Mouse (Mus musculus) midbrain, postnatal 0 days (tissue): ENCODE measurements around the gene Supt16. TPM values are rescaled to one million over a fixed set of nuclear protein-coding genes. Genes with fewer than 3 reads are reported as not detected.
A peak's percentile ranks its signal among the peaks of the same experiment; 100 is the strongest.

Source experiments
- ATAC-seq: fragments of 200-750 bp; cut with Nextera tagmentation; 2 replicates; pipeline ENCODE4 v1.8.0; 2017; ENCODE audit warnings: moderate number of reproducible peaks, mild to moderate bottlenecking, moderate TSS enrichment, moderate library complexity; ENCODE audit not compliant: low FRiP score
- DNase-seq: peaks from one replicate; pipeline ENCODE4 v3.0.0-alpha.2; 2015; ENCODE audit warnings: low spot score
- H3K27ac ChIP-seq: fragments of 300-500 bp; sonication (generic); 2 replicates; pipeline ENCODE4 v1.5.1; 2014; ENCODE audit warnings: low read depth, mild to moderate bottlenecking, low read length, mixed read lengths
- H3K27me3 ChIP-seq: fragments of 300-500 bp; sonication (generic); 2 replicates; pipeline ENCODE4 v1.6.1; 2014; ENCODE audit warnings: low read length, control low read depth, mixed read lengths; ENCODE audit not compliant: insufficient read depth
- H3K36me3 ChIP-seq: fragments of 300-500 bp; sonication (generic); 2 replicates; pipeline ENCODE4 v1.6.1; 2014; ENCODE audit warnings: low read length, control low read depth, mixed read lengths; ENCODE audit not compliant: insufficient read depth
- H3K4me1 ChIP-seq: fragments of 300-500 bp; sonication (generic); 2 replicates; pipeline ENCODE4 v1.6.1; 2014; ENCODE audit warnings: mild to moderate bottlenecking, control low read depth, antibody characterized with exemption, low read length, mixed read lengths; ENCODE audit not compliant: insufficient read depth
- H3K4me2 ChIP-seq: fragments of 300-500 bp; sonication (generic); 2 replicates; pipeline ENCODE4 v1.6.1; 2014; ENCODE audit warnings: low read depth, mild to moderate bottlenecking, low read length, mixed read lengths; ENCODE audit not compliant: poor library complexity, severe bottlenecking
- H3K4me3 ChIP-seq: fragments of 300-500 bp; sonication (generic); 2 replicates; pipeline ENCODE4 v1.5.1; 2014; ENCODE audit warnings: low read depth, mild to moderate bottlenecking, low read length, moderate library complexity
- H3K9ac ChIP-seq: fragments of 300-500 bp; sonication (generic); replicated peaks from 2 replicates; pipeline ENCODE4 v1.6.1; 2014; ENCODE audit warnings: mild to moderate bottlenecking, low read length, moderate library complexity, mixed read lengths; ENCODE audit not compliant: poor library complexity, severe bottlenecking
- H3K9me3 ChIP-seq: fragments of 300-500 bp; sonication (generic); 2 replicates; pipeline ENCODE4 v1.6.1; 2016; ENCODE audit warnings: low read length, control low read depth
- CTCF ChIP-seq: IDR thresholded peaks from 2 replicates; pipeline ENCODE4 v1.5.1; 2016; ENCODE audit warnings: antibody characterized with exemption, mild to moderate bottlenecking
- WGBS: fragments of 180-500 bp; shearing (Covaris S2); extraction: QIAGEN DNeasy Blood & Tissue Kit; methylation state at CpG from one replicate; pipeline ENCODE4 v1.1.7; 2014; 5-methylcytosine and 5-hydroxymethylcytosine counted together
- polyA plus RNA-seq: library from polyadenylated mRNA; unstranded; fragments of >200 nt; fragmentation: Nextera tagmentation; extraction: Ambion mirVana; gene quantifications from 2 replicates; pipeline ENCODE4 v1.2.1, GENCODE M21; 2015
- total RNA-seq: library from RNA; depleted of rRNA; stranded (reverse); fragments of >200 nt; gene quantifications from 2 replicates; pipeline ENCODE4 v1.2.3, GENCODE M21; 2014

Supt16 gene
- total and polyA plus RNA-seq, 2 experiments from 2014 or later: 32.3 to 36.9 TPM

DNA sequence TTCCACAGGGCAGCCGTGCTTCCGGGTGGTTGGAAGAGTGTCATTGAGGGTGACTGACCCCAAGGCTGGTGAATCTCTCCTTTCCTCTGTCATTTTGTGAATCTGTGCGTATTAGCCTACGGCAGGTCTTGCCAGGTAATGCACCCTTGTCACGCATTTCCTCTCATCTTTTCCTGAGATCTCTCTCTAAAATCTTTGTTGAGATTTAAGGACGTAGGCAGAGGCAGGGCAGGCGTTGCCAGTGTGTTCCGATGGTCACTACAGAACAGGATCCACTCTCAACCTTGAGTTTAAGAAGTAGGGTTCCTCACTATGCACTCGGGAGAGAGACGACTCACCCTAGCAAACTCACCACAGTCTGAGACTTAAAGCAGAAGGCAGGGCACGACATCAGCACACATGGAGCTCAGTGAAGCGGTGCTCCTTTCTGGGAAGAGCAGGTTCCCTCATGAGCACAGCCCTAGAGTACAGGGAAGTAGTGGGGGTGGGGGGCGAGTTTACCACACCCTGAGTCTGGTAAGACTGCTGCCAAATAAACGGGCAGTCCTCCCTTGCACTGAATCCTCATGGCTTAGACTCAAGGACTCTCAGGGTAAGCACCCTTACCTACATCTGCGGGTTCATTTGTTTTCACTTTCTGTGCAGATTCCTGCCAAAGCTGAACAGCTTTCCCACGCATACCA is 55.6 kb downstream of the Supt16 start:
- H3K36me3 ChIP-seq: no peaks in the 10 kb centered on the region
- H3K27me3 ChIP-seq: no peaks in the 10 kb centered on the region
- 73% methylated on average over 16 of the region's 16 CpGs for WGBS
- no peaks in the 10 kb centered on the region for H3K9me3 ChIP-seq
- TF ChIP-seq CTCF: no peak
- ATAC-seq (no peak), DNase-seq (no peak)
- H3K27ac ChIP-seq: no peak overlapping the region
- no peak overlapping the region for H3K4me2 ChIP-seq
- H3K9ac ChIP-seq: no peak overlapping the region
- H3K4me1 ChIP-seq: no peaks in the 10 kb centered on the region
- H3K4me3 ChIP-seq: no peak overlapping the region

DNA sequence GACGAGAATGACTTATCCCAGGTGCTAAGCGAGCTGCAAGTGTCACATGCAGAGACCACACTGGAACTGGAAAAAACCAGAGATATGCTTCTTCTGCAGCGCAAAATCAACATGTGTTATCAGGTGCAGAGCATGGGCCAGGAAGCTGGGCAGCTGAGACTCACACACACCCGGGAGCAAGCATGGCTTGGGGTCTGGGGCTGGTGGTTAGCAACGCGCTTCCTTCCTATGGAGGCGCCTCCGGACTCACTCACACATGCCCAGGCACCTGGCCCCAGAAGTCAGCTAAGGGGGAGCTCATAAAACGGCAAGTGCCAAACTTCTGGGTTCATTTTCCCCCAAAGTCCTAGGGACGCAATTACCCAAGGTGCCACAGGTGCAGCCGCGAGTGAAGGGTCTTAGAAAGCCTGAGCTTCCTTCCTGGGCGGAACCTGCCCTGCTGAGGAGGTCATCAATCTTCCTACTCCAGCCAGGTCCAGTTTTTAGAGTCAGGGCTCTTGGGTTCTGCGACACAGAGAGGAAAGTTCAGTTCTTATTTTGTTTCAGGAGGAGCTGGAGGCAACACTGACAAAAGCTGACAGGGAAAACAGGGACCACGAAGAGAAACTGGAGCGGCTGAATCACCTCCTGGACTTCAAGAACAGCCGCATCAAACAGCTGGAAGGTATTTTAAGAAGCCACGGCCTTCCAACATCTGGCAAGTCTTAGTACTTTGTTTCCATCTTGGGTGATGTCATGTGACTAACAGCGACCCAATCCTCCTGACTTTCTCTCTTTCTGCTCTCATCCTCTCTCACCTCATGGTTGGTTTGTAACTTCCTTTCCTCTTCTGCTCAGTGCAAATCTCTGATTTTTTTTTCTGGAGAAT is 56.4 kb downstream of the Supt16 start:
- no peak for TF ChIP-seq CTCF
- WGBS: 77% methylated on average over 19 of the region's 19 CpGs
- DNase-seq (no peak), ATAC-seq (no peak)
- H3K36me3 ChIP-seq: no peaks in the 10 kb centered on the region
- H3K4me1 ChIP-seq: no peaks in the 10 kb centered on the region
- H3K4me2 ChIP-seq: no peak overlapping the region
- no peaks in the 10 kb centered on the region for H3K27me3 ChIP-seq
- H3K27ac ChIP-seq: no peak overlapping the region
- no peak overlapping the region for H3K4me3 ChIP-seq
- H3K9me3 ChIP-seq: no peaks in the 10 kb centered on the region
- H3K9ac ChIP-seq: no peak overlapping the region

DNA sequence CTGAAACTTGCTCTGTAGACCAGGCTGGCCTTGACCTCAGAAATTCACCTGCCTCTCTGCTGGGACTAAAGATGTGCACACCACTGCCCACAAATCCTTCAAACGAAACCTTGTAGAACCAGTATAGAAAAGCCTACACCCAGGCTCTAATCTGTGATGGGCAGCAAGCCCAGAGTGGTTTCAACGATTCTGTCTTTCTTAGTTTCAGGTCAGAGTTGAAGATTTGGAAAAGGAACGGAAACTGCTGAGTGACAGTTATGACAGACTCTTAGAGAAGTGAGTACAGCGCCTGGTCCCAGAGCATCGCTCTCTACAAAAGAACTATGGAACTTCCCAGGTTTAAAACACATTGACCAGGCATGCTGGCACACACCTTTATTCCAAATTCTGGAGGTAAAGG is 63.6 kb downstream of the Supt16 start:
- no peak overlapping the region for H3K4me2 ChIP-seq
- H3K4me3 ChIP-seq: no peak overlapping the region
- H3K36me3 ChIP-seq: no peaks in the 10 kb centered on the region
- no peak for TF ChIP-seq CTCF
- DNase-seq (no peak), ATAC-seq (no peak)
- no peaks in the 10 kb centered on the region for H3K27me3 ChIP-seq
- H3K9ac ChIP-seq: no peak overlapping the region
- H3K27ac ChIP-seq: no peak overlapping the region
- H3K4me1 ChIP-seq: no peaks in the 10 kb centered on the region
- no peaks in the 10 kb centered on the region for H3K9me3 ChIP-seq
- WGBS: 80% methylated on average over 5 of the region's 5 CpGs

DNA sequence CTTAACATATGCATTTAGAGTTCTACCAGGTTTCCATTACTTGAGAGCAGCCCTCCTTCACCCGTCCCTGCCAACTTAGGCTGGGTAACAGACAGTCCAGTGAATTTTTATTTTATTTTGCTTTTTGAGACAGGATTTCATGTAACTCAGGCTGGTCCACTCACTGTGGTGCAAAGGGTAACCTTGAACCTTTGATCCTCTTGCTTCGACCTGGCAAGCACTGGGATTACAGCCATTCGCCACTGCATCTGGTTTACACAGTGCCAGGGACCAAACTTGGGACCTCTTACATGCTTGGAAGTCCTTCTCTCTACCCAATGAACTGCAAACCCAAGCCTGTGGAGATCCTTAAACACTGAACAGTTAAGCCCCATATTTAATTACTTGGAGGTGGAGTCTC is 72.6 kb downstream of the Supt16 start:
- Histone ChIP-seq H3K4me2 (no peak overlapping the region), H3K27me3 (no peaks in the 10 kb centered on the region), H3K9ac (no peak overlapping the region), H3K9me3 (no peaks in the 10 kb centered on the region), H3K4me1 (no peaks in the 10 kb centered on the region), H3K36me3 (no peaks in the 10 kb centered on the region), H3K4me3 (no peak overlapping the region), H3K27ac (no peak overlapping the region)
- WGBS: over 99% methylated on average over 3 of the region's 3 CpGs
- no peak for ATAC-seq
- DNase-seq: no peak
- TF ChIP-seq CTCF: no peak

DNA sequence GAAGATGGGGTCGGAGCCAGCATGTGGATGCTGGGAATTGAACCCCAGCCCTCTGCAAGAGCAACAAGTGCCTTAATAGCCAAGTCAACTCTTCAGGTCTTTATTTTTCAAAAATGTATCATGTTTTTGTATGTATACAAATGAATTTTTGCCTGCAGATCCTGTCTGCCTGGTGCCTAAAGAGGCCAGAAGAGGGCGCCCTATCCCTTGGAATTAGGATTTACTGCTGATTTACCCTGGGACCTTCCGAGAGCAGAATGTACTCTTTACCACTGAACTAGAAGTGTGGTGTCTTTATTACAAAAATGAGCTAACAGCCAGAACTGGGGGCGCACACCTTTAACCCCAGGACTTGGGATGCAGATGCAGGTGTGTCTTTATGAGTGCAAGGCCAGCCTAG is 73.3 kb downstream of the Supt16 start:
- Histone ChIP-seq H3K4me1 (0 out of 2 replicates have a peak, but pooled peaks cover 3% of the 10 kb centered on the region), H3K27ac (no peak overlapping the region), H3K36me3 (no peaks in the 10 kb centered on the region), H3K9me3 (no peaks in the 10 kb centered on the region), H3K9ac (no peak overlapping the region), H3K27me3 (no peaks in the 10 kb centered on the region), H3K4me3 (no peak overlapping the region), H3K4me2 (no peak overlapping the region)
- peak; percentile 88 for TF ChIP-seq CTCF
- 23% methylated on average over 4 of the region's 4 CpGs for WGBS
- no peak for ATAC-seq
- DNase-seq: peak; percentile 73

DNA sequence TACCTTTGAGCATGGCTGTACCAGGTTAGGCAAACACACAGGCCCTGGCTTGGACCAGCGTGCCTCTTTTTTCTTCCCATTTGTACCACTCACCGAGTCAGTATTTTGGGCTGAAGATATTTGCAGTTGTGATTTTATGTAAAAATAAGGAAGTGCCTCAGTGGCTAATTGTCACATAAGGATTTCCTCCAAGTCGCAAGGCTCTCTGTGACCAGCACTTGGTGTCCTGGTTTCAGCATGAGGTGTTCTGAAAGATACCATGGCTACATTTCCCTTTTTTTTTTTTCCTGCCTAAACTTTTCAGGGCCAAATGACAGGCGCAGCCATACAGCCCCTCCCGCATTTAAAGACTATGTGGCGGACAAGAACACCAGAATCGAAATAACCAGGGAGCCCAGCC is 77.0 kb downstream of the Supt16 start:
- DNase-seq (no peak), ATAC-seq (no peak)
- Histone ChIP-seq H3K4me3 (peak overlapping the region; percentile 55; the same call in 1 of the 2 replicates), H3K36me3 (no peaks in the 10 kb centered on the region), H3K27me3 (no peaks in the 10 kb centered on the region), H3K27ac (peak overlapping the region; percentile 34; the same call in 1 of the 2 replicates), H3K9ac (peak overlapping the region; percentile 65; the same call in 1 of the 2 replicates), H3K4me2 (peak overlapping the region; percentile 88), H3K9me3 (no peaks in the 10 kb centered on the region), H3K4me1 (peaks cover 8% of the 10 kb centered on the region; the same call in 1 of the 2 replicates)
- no peak for TF ChIP-seq CTCF
- 57% methylated on average over 7 of the region's 7 CpGs for WGBS
